Mouse (Mus musculus): ENCODE measurements around the gene Slc4a7.
A peak's percentile ranks its signal among the peaks of the same experiment; 100 is the strongest.
"Not testable (repeated sequence)": the region's sequence is repeated elsewhere in the genome, so short reads cannot be mapped to it uniquely, and the experiment has no call there.

The Slc4a7 gene

DNA sequence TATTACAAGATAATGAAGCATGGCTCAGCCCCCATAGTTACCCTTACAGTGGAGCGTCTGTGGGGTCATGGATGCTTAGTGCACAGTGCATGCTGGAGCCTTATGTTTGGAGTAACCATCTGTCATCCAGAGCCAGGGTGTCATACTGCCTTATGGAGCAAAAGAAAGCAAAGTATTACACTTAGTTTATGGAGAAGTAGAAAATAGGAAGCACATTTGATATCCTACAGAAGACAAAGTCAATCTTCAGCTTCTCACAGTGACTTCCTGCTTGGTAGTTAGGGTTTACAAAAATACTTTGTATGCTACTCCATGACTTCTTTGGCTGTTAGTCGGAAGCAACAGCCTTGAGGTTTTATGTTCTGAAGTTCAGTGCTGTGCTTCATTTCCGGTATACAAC lies 98.7 kb downstream of the Slc4a7 start:
- DNase-seq, result no peak

- DNase-seq, result not testable (repeated sequence)
Measured at GRCm38 (mm10) chr14:14803115-14803514, 101.0 kb downstream of the Slc4a7 start, which contains the start of gene Nek10. Gene Nek10 (plus strand): TSS chr14:14803415.

- no peak for DNase-seq
Measured at GRCm38 (mm10) chr14:14803921-14804517, 101.9 kb downstream of the Slc4a7 start.

GRCm38 (mm10) chr14:14804518-14805212 lies 102.6 kb downstream of the Slc4a7 start:
- no peak for DNase-seq

- DNase-seq, result peak; percentile 84 to 85
Measured at GRCm38 (mm10) chr14:14832520-14833240, 130.6 kb downstream of the Slc4a7 start.

- DNase-seq, result no peak
Measured at GRCm38 (mm10) chr14:14833498-14833897, 131.4 kb downstream of the Slc4a7 start.

DNA sequence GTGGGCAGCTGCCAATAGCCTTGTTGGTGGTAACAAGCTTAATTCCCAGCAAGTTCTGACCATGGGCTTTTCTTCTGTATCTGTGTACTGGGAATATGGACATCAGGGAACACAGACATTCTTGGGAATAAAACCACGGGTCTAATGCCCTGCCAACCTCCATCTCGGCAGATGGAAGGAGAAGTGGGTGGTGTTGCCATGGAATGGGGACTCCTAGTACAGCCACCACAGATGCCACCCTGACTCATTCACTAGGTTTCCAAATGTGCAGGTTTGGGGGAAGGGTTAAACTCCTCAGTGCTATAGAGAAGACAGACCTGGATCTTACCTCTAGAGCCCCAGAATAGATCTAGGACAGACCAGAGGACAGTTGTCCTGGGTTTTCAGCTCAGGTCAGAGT lies 132.2 kb downstream of the Slc4a7 start:
- DNase-seq, result peak in 1 of 2 experiments; percentile 19

GRCm38 (mm10) chr14:14837627-14838026 lies 135.5 kb downstream of the Slc4a7 start:
- DNase-seq, result peak in 1 of 2 experiments; percentile 37

DNA sequence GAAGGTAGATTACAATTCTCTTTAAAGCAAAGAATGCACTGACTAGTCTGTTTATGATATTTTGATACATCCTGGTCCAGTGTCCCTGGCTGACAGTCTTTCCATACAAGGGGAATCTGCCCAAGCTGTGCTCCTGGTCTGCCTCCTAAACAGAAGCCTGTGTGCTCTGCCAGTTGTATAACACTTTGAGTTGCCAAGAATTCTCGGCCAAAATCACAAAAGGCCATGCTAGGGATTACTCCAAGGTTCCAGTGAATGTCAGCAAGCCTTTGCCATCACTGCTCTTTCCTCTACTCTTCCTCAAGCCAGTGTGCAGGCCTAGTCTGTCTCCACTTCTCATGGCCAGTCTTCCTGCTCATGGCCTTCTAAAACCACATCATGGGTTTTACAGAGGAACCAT lies 136.0 kb downstream of the Slc4a7 start:
- peak; percentile 68 to 73 for DNase-seq

DNA sequence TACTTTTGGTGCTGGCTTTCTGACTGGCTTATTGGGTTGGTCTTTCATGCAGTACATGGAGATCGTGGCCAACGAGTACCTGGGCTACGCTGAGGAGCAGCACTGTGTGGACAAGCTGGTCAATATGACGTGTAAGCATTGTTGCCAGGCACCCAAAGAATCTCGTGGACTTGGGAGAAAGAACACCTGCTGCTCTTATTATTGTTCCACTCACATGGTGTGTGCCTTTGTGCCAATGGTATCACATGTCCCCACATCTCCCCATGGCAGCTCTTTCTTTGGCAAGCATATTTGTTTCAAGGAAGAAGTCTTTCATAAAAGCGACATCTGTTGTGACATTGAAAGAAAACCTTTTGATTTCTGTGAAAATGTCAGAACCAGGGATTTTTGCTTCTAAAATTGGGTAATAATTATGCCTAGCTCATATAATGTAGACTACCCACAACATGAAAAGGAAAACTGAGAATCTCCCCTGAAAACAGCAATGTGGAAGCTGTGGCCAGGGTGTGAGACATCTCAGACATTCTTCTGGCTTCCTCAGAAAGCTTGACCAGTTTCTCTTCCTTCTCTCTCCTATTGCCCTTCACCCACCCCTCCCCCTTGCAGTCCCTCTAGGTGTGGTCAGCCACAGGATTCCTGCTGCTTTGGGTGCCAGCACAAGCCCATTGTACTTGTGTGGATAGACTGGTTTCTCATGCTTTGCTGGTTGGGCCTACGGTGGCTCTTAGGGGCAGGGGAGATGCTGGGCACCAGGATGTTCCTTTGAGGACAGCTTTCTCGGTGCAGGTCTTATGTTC lies 140.9 kb downstream of the Slc4a7 start:
- DNase-seq, result no peak

Measured in cerebellum, adult 18-20 months (tissue).